Mouse (Mus musculus): ENCODE measurements around the gene Jph4.

Jph4 gene

DNA sequence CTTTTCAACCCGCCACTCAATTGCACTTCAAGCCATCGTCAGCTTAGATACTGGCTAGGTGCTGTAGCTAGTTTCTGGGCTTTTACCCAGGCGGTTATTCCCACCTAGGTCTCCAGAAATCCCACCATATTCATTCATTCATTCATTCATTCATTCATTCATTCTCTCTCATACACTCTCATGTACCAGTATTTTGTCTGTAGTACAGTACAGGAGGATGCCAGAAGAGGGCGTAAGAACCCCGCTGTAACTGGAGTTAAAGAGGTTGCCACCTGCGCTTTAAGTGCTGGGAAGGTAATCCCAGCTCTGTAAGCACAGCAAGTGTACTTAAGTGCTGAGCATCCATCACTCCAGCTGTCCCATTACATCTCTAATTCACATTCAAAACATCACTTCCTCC is 22.8 kb downstream of the Jph4 start:
- DNase-seq, result no peak

DNA sequence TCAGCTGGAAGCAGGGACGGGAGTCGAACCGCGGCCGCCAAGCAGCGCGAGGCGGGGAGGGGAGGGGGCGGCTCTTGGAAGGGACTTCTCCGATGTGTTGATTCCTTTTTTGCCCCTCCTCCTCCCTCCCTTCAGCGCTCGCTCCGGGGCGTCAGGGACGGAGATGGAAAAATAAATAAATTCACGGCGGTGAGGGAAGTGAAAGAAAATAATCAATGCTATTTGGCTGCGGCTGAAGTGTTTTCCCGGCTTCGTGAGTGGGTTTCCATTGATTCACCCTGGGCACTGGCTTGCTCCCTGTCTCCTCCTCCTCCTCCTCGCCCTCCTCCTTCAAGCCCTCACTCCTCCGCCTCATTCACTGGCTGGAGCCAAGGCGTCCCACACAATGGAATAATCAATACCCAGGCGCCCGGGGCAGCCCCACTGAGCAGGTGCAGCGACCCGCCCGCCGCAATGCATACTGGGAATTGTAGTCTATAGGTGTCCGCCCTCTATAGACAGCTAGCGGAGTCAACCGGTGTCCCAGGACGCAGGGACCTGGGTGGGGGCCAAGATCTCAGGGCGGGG is 24.6 kb downstream of the Jph4 start, which contains the start of gene Zfhx2:
Gene Zfhx2 (minus strand): TSS at position 314 of the 567 bp plus-strand sequence.
- peak; percentile 96 for DNase-seq

DNA sequence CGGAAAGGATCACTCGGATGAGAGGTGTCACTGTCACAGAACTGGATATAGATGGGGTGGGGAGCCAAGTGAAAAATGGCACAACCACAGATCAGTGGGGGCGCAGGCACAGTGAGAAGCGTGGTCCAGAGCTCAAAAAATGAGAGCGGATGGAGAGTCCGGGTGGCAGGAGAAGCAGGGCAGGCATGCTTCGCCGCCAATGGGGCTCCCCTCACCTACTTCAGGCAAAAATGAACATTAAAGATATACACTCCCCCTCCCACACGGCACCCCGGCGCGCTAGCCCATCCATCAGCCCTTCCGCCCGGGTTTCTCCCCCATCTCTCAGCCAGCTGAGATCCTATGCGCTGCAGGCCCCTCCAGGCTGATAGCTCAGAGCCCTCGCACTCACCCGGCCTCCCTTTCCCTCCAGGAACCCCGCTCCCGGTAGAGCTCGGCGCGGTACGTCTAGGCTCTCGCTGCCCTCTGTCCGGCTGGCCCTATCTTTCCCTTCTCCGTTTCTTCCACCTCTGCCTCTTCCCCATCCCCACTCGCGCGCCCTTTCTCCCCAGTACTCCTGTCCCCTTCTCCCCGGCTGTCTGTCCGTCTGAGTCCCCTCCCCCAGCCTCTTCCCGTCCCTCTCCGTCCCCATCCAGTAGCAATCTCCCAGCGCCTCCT is 25.4 kb downstream of the Jph4 start:
- no peak for DNase-seq

DNA sequence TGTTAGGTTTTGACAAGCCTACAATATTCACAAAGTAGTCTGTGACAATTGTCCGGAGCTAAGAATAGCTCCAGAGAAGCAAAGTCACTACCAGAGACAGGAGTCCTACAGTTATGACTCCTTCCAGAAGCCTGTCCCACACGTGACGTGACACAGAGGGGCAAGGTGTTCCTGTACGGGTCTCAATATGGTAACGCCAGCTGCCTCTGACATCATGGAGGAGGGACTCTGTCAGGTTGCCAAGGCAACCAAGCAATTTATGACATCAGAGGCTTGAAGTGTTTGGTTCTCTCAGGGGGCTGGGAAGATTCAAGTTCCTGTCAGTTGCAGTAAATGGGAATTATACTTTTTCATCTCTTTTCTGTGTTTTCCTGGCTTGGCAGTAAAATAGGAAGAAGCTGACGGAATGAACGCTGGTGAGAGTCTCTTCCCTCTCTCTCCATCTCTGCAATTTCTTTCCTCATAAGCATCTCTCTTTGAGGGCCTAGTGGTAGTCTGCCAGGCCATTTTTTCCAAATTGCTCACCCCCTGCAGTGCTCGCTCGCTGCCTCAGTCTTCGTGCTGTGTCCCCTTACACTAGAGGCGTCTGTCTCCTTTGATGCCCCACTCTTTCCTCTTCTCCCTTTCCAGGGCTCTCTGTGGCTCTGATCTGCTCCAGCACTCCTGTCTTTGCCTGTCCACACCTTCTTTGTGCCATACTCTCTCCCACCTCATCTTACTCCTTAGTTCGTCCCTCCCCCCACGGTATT is 27.4 kb downstream of the Jph4 start:
- DNase-seq, result no peak

DNA sequence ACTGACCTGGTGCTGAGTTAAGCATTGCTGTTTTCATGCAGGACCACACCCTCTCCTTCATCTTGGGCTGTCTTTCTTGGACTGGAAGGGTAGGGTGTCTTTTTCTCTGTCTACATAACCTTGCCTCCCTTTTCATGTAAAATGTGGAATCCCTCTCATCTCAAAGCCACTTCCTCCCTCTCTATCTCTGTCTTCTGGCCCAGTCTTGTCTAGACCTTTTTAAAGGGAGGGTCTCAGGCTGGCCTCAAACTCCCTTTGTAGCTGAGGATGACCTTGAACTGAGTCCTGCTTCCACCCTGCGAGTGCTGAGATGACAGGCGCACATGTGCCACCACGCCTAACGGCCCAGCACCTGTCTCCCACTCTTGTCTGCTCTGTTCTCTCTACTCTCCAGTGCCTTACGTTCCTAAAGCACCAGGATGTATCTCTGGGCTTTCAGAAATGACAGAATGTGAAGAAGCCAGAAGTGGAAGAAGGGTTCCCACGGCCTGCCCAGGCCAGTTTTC is 30.7 kb downstream of the Jph4 start:
- DNase-seq, result no peak

DNA sequence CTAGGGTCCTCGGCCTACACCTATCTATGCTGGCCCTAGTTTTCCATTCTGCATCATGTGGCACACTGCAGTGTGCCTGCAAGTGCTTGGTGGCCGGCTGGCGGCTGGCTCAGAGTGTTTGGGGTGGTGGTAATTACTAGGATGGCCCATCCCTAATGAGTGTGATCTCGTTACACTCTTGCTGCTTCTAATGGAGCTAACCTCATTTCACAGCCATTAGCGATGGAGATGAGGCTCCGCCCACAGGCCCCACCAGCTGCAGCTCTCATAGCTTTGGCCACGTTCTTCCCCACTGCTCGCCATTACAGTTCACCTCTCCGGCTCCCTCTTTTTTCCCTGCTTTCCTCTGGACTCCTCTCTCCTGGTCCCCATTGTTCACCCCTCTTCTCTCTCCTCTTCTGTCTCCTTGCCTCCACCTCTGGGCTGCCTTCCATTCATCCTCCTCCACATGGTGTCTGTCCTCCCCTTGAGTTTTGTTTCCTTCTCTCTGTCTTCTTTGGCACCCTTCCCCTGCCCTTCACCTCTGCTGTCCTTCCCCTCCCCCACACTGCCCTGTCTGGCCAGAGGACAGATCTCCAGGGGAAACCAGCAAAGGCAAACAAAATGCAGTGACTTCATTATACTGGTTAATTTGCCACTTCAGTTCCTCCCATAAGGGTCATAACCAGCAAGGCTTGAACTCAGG is 31.3 kb downstream of the Jph4 start:
- DNase-seq, result peak; percentile 66 to 78

DNA sequence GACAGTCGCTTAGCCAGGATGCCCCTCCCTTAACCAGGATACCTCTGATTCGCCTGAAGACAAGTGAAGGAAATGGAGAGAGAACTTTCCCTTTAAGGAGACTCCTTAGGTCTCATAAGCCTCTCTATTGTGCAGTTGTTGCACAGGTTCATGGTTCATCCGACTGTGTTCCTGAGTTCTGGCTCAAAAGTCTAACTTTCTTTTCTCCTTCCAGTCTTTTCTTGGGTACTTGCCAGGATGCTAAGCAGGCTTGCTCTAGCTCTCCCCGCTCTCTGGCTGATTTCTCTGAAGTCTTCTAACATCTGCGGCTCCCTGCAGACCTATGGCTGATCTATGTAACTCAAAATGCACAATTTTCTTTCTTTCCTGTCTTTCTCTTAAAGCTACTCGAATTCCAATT is 33.3 kb downstream of the Jph4 start:
- peak; percentile 45 to 79 for DNase-seq

DNA sequence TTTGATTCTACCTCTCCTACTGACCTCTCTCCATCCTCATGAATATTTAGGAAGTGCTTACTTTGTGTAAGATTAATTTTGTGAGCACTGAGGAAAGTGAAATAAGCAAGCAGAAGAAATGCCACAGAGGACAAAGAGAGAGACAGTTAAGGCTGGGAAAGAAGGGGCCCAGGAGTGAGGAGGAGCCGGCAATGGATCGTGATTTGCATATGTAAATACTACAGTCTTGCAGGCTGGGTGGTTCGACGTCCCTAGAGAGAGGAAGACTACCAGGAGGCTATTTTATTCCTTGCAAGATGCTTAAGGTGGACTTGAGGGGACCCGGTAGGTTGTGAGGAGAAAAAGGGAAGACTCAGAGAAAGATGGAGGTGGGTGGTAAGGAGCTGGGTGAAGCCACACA is 35.6 kb downstream of the Jph4 start:
- no peak for DNase-seq

DNA sequence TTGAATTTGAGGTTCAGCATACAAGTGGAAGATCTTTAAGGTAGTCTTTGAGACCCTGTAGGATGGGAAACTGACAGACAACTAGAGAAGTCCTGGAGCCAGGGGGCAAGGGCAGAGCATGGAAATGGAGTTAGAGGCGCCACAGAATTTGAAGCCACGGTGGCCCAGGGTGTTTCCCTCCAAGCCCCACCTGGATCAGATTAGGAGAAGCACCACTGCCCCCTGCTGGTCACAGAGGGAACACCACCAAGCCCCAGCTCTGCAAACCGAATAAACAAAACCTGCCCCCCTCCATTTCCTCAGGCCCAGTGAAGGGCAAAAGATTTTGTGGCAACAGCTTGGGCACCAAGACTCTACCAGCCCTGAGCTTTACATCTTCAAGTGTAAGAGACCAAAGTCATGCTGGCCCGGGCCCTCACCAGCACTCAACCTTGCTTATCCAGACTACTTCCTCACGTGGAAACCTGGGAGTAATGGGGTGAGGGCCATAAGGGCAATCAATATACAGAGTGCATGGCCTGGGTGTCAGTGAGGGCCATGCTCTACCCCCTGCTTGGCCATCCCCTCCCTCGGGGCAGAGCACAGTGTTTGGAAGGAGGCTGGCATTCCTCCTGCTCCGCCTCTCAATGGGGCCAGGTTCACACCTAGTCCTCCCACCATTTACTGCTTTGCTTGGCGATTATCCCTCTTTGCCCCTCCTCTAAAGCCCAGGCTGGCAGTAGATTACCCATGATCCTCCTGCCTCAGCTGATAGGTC is 37.3 kb downstream of the Jph4 start:
- peak in 1 of 2 experiments; percentile 68 for DNase-seq

DNA sequence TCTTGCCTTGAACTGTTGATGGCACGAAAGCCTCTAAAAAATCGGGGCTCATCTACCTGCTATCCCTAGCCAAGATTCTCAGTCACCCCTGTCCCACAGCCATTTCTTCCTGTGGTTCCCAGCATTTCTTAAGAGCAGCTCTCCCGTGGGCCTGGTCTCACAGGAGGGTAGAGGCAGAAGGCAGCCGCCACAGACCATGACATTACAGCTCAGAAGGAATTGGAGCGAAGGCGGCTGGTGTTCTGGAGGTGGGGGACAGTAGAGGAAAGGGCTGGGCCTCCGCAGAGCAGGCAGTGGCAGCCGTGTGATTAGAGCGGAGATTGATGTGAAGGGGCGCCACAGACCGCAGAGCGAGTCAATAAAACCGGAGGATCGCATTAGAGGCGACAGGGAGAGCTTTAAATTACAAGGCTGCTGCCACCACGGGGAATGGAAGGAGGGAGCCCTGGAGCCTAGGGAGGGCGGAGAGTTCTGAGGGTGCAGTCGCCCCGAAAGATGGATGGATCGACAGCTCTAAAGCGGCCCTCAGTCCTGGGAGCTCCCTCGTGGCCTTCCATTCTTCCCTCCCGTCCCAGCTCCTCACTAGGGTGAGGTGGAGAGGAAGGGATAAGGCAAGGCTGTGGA is 38.3 kb downstream of the Jph4 start:
- DNase-seq, result no peak

DNA sequence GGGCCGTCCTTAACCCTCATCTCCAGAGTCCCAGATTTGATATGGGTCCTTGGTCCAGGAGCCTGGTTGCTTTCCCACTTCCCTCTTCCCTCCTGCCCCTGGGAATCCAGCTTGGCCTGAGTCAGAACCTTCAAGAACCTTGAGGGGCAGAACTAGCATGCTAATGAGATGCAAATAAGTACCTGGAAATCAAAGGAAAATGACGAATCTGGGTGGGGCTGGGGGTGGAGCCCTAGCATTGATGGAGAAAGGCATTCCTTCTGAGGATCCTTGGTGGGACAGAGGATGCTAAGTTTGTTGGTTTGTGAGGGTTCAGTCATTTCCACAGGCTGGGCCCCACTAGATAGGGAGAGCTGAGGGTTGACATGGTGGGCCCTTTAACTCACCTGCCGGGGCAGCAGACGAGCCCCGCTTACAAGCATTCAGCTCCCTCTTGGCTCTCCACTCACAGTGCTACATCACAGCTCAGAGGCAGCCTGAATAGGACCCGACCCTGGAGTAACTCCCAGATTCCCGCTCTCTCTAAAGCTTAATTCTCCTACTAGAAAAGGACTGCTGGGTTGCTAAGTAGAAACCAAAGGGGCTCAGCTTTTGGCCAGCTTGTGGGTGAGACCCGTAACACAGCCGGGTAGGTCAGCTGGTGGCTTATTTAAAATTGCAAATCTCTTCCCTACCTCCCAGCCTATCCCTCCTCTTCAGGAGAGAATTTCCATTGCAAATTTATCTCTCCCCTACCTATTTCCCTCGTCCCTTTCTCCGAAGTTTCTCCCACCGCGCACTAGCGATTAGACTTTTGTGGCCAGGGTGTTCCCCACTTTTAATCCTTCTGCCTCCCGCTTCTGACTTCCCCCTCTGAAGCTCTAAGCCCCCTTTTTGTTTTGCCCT is 39.0 kb downstream of the Jph4 start:
- no peak for DNase-seq

DNA sequence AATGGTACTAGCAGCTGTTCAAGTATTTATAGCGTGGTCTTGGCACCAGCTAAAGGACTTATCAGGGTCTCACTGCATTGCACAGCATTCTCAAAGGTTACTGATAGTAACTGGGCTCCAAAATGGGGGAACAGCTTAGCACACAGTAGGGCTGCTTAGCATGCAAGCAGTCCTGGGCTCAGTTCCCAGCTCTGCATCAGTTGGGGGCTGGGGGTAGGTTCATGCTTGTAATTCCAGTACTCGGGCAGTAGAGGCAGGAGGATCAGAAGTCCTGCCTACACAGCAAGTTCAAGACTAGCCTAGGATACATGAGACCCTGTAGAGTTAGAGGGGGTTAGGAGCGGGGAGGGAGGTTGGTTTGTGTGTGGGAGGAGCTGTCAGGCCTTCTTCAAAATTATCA is 39.8 kb downstream of the Jph4 start:
- no peak for DNase-seq

DNA sequence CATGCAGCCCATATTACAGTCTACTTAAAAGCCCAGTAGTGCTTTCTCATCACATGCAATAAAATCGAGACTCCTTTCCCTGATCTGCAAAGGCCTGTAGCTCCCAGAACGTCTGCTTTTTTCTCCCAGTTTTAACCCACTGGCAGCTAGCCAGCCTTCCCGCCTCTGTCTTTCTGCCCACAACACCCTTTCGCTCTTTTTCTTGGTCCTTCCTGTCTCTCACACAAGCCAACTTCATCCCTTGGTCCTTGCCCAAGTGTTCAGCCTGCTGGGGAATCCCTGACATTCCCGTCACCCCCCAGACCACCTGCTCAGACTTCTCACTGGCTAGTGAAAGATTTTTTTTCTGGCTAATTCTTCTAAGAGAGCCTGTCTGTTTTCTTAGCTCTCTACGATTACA is 40.5 kb downstream of the Jph4 start:
- DNase-seq, result no peak

DNA sequence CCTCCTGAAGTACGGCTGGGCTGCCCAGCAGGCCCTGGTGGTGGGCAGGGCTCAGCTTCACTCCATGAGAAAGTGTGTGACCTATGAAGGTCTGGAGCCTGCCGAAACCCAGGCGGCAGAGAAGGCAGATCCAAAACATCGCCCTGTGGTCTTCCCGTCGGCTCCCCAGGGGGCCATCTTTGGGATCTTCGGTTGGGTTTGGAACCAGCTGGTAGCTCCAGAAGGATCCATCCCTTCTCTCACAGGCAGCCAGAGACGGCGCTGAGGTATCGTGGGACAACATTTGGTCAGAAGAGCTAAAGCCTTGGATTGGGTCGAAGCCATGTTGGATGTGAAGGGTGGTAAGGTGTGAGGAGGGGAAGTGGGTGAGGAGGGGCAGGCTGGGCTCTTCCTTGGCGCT is 42.3 kb downstream of the Jph4 start:
- DNase-seq, result no peak

DNA sequence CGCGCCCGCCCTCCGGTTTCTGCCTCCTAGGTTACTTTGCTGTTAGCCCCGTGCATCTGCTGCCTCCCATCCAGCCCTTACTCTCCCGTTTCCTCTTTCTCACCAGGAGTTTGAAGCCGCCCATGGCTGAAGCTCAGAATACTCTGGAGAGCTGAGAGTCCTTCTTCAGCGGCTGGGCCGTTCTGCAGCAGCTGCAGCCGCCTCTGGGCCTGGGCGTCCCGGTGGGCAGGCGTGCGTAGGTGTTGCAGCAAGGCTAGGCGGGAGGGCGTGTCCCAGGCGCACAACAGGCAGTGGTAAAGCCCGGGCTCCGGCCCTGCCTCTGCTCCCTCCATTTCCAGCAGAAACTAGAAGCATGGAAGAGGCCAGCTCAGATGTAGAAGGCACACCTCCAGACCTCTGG is 45.0 kb downstream of the Jph4 start:
- no peak for DNase-seq

DNA sequence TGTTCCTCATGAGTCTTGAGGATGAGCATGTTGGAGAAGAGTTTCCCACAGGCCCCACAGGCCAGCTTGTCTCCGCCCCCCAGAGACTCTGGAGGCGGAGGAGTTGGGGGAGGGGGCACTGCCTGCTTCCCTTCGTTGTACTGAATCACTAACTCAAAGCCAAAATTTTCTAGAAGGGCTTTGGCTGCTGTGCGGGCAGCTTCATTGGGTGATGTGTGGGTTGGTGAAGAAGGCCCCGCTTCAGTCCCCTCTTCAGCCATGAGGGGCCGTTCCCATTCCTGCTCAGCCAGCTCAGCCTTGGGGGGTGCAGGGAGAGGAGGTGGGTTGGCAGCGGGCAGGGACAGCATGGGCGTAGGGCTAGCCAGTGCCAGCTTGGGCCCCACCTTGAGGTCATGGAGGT is 50.7 kb downstream of the Jph4 start:
- no peak for DNase-seq

DNA sequence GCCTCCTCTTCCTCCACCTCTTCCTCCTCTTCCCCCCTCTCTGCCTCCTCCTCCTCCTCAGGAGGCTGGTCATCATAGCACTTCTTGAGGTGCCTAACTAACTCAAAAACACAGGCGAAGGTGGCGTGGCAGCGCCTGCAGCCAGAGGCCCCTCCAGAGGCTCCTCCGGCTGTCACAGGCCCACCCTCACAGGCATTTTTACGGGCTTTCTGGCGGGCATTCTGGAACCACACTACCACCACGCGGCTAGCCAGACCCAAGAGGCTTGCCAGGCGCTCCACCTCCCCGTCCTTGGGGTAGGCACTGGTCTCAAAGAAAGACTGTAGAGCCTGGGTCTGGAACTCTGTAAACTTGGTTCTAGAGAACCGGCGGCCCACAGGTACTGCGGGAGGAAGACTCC is 51.3 kb downstream of the Jph4 start:
- no peak for DNase-seq

DNA sequence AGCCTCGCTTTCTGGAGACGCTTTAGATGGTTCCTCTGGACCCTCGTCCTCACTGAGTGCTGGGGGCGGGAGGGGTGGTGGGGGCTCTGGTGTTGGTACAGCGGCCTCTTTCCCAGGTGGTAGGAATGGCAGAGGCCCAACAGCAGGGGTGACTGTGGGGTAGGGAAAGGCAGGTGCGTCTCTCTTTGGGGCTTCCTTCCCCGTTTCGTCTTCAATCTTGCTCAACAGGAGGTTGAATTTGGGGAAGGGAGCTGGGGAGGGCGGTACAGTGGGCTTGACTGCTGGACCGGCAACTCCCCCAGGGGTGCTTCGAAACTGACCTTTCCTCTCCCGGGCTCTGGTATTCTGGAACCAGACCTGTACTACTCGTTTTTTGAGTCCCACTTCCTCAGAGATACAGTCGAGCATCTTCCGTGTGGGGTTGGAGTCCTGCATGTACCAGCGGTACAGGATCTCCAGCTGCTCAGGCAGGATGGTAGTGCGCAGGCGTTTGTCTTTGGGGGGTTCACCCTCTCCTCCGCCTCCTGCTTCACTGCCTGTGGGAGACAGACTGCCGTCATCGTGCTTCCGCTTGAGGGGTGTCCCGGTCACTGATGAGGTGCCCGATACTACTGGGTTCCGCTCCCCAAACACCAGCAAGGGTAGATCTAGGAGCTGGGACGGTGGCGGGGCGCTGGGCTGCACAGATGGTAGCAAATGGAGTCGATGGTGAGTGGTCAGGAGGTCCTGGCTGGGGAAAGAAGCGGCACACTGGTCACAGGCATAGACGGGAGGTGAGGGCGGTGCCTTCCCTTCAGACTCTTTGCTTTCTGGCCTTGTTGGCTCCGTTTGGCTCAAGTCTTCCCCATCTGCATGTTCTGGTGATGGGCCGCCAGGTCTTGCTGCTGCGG is 52.0 kb downstream of the Jph4 start:
- DNase-seq, result no peak

DNA sequence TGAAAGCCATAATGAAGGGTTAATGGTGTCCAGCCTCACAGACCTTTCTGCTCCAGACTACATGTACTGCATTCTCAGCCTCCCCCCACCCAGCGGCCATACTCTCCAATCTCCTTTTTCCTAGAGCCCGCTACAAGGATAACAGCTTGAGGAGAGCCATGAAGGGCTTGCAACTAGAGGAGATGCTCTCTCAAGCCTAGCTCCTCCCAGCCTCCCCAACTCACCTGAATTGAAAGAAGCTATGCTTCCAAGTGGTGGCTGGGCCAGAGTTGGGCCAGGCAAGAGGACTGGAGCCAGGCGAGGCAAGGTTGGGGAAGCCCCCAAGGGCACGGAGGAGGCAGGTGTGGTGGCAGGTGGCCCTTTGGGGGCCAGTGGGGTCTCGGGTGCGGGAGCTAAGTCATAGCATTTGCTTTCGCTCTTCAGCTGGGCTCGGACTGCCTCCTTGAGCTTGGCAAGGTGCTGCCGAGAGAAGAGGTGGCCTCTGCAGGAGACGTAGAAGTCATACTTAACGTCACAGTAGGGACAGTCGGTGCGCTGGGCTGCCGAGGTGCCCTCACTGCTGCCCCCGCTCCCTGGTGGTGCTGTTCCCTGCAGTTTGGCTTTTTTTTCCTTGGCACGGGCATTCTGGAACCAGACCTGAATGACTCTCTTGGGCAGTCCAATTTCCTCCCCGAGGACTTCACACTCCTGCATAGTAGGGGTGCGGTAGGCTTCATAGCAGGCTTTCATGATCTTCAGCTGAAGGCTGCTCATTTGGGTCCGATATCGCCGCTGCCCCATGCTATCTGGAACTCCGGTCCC is 53.0 kb downstream of the Jph4 start:
- DNase-seq, result no peak

All from kidney, adult 8-10 months (tissue).